Mouse (Mus musculus) lung, postnatal 0 days (tissue): Measurements from ENCODE around the gene Gm20388.

Experiments used
- CTCF ChIP-seq: IDR thresholded peaks from 2 replicates; pipeline ENCODE4 v1.5.1; 2016; ENCODE audit warnings: antibody characterized with exemption, mild to moderate bottlenecking
- EP300 ChIP-seq: IDR thresholded peaks from 2 replicates; pipeline ENCODE4 v1.6.1; 2016; ENCODE audit warnings: antibody characterized with exemption, mild to moderate bottlenecking, control low read depth

GRCm38 (mm10) chr8:120289191-120289590 is 378.6 kb downstream of the Gm20388 start:
- no peak for TF ChIP-seq CTCF
- no peak for TF ChIP-seq EP300
